Mouse (Mus musculus) cerebellum, adult 18-20 months (tissue): Measurements from ENCODE around the gene Nmbr.

ENCODE experiments used
- DNase-seq, 2 experiments: peaks; one replicate each; pipeline ENCODE4 v3.0.0; 2021

Nmbr gene

DNA sequence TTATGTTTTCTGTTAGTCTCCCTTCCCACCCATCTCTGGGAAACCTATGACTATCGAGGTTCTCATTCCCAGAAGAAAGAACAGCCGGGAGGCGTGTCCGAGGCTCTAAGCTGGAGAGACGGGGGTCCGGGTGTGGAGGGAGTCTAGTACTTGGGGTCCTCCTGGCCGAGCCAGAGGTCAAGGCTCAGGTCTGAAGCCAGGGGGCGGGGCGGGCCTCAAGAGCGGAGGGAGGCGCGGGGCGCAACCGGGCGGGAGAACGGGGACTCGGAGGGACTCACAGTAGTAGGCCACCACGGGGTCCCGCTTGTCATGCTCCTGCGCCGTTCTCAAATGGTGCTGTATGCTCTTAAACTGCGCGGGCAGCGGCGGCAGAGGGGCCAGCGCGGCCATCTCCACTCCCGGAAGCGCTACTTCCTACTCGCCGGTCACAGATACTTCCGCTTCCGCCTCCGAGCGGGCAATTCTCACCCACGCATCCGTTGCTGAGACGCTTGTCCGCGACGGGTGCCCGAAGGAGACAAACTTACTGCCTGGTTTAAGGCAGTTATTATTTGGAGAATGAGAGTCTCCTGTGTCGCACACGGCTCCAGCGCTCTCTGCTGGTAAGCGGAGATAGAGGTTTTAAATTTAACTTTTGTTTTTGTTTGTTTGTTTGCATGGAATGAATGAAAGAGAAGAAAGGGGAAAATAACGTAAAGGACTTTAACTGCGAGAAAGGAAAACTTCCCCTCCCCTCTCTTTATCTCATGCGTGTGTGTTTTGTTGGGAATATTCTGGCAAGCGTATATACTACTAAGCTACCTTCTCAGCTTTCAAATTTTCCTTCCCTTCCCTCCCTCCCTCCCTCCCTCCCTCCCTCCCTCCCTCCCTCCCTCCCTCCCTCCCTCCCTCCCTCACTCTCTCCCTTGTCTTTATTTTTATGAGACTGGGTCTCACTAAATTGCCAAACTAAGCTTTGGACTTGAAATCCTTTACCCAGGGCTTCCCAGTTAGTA is at the start of gene Nmbr, which contains the start of gene Vta1:
Gene Nmbr, plus strand, starts transcription at position 520 of the 995 bp plus-strand sequence.
Gene Vta1, minus strand, starts transcription at position 489 of the 995 bp plus-strand sequence.
- peak; percentile 99 for DNase-seq

DNA sequence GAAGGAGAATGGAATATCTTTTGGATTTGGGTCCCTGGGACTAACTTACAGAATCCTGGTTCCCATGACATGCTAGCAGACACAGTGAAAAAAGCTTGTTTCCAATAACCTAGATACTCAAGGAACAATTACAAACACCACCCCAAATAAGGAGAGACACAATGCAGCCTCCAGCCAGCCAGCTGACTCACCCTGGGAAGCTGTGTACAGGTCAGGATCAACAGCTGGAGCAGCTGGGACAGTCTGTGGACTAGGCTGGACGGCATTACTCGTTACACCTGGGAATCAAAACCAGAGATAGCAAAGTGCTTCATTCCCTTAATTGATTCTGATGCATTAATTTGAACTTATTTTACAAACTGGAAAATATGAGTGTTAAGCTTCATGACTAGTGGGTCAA is 44.5 kb upstream of the Nmbr start:
- DNase-seq, result no peak

DNA sequence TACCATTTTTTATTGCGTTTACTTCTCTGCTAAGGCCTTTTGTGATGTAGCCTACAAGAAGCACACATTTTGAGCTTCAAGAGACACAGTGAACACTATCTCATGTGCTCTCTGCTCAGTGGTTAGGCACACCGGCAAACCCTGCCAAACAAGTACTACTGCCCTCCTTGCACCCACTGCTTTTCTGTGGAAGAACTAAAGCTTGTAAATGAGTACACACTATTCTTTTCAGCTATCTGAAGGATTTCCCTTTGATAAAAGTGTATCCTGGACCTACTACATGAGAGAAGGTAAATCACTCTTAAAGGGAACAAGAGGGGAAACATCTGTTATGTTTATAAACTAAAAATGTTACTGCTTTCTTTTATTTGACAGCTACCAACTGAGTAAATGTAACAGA is 39.2 kb upstream of the Nmbr start:
- no peak for DNase-seq

DNA sequence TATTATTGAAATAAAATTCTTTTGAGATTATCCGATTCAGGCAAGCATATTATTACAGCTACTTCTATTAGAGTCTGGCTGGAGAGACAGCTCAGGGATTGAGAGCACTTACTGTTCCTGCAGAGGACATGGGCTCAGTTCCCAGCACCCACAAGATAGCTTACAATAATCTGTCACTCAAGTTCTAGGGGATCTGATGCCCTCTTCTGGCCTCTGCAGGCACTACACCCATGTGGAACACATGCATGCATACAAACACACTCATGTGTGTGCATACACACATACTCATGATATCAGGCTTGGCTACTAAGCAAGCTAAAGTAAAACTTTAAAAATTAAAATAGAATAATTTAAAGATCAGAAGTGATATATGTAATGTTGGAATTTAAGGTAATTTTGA is 19.7 kb upstream of the Nmbr start:
- no peak for DNase-seq

- no peak for DNase-seq
Observed at GRCm38 (mm10) chr10:14688785-14689442, 16.5 kb upstream of the Nmbr start.

DNA sequence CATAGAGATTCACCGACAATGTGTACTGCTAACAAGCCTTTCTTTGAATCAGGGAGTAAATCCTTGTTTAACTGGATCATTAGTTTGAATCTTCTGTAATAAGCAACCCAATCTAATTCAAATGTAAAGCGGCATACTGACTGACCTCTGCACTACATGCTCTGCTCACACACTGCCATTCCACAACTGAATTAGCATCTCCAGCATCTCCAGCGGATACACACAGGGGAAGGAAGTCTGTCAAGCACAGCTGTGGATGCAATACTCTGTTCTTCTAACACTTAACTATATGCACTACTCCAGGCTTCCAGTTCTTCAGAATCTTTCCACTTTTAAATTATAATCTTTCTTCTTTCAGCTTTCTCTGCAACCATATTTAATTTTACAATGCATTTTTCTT is 15.0 kb upstream of the Nmbr start:
- DNase-seq, result no peak

- no peak for DNase-seq
Observed at GRCm38 (mm10) chr10:14703239-14703638, 2.2 kb upstream of the Nmbr start.

GRCm38 (mm10) chr10:14703830-14704420 is 1.5 kb upstream of the Nmbr start:
- DNase-seq, result no peak

GRCm38 (mm10) chr10:14718114-14718513 is 12.7 kb downstream of the Nmbr start, which contains the start of gene Gje1:
Gje1 (minus strand) TSS chr10:14718214.
- no peak for DNase-seq

DNA sequence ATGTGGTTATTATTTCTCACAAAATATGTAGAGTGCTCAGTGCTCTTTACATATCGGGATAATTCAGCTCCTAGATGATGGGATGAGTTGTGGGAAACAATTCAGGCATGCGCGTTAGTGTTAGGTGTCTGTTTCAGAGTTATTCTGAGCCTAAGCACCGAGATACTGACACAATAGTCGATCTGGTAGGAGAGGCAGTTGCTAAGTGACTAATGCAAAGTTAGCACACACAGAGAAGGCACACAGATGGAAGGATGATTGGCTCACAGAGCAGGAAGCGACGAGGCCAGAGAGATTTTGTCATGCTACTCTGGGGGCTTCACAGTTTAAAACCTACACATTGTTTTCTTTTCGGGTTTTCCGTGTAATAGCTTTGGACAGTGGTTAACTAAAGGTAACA is 20.3 kb downstream of the Nmbr start:
- no peak for DNase-seq

GRCm38 (mm10) chr10:14734285-14734684 is 28.9 kb downstream of the Nmbr start:
- DNase-seq, result peak; percentile 12 to 14

DNA sequence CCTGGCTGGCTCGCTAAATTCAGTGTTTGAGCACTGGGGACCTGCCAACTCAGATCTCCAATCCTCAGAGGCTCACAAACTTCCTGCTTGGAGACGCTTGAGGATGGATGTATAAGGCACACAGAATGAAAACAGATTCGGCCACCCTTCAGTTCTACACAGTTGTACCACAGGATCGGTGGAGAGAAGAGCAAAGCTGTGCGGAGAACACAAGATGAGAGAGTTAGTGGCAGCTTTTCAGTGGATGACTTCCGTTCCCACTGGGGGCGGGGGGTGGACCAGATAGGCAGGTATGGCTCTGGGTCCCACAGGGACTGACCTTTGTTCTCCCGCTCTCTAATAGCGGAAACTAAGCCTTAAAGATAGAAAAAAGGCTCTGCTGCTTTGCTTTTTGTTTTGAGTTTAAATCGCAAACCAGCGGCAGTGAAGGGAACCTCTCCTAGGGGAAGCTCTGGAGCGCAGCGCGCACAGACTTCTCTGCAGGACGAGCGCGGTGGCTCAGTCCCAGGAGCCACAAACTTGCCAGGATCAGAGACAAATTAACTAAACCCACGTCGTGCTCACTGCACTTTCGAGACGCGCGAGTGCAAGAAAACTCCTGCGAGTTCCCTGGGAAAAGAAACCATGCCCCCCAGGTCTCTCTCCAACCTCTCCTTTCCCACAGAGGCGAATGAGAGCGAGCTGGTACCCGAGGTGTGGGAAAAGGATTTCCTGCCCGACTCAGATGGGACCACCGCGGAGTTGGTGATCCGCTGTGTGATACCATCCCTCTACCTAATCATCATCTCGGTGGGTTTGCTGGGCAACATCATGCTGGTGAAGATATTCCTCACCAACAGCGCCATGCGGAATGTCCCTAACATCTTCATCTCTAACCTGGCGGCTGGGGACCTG is 54.5 kb downstream of the Nmbr start:
- no peak for DNase-seq

- no peak for DNase-seq
Observed at GRCm38 (mm10) chr10:14760618-14761017, 55.2 kb downstream of the Nmbr start.

DNA sequence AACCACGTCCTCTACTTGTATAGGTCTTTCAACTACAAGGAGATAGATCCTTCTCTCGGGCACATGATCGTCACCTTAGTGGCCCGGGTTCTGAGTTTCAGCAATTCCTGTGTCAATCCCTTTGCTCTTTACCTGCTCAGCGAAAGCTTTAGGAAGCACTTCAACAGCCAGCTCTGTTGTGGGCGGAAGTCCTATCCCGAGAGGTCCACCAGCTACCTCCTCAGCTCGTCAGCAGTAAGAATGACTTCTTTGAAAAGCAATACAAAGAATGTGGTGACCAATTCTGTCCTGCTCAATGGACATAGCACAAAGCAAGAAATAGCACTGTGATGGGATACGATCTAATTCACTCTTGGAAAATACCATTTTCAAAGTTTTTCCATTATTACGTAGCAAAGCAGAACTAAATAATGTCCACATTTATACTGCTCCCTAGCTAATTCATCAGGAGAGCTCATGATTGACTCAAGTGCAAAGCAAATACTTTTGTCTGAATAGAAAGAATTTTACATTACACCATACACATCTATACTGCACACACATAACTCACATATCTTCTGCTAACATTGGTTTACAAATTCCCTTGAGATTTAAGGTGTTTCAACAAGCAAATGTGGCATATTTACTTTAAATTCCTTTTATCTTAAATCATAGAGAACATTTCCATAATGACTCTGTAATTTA is 65.0 kb downstream of the Nmbr start:
- DNase-seq, result no peak

DNA sequence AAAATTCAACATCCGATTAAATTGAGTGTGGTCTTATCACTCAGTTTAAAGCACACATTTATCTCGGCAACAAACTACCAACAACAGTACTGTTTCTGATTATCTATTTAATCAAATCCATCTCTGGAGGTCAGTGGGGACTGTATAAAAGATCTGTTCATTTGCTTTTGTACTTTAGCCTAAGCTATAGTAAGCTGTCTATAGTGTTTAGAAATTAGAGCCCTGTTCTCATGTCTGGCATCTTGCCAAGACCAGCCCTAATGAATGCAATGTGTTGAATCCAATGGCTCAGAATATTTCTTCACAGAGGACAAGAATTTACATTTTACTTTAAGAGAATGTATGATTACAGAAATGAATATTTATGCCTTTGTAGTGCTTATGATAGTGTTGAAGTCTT is 69.1 kb downstream of the Nmbr start:
- DNase-seq, result no peak

DNA sequence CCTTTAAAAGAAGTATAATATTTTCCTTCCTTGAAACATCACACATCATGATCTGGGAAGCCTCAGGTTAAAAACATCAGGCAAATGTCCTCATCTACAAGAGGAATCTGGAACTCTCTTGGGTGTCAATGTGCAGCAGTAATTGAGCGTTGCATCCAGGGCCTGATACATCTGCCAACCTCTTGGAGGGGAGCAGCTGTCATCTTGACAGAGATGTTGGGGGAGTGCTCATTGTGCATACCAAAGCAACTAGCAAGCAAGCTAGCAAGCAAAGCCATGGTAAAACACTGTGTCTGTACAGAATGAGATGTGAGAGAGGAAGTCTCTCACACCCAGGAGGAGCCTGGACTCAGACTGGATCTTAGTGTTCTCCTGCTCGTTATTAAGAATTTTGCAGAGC is 84.6 kb downstream of the Nmbr start:
- no peak for DNase-seq

DNA sequence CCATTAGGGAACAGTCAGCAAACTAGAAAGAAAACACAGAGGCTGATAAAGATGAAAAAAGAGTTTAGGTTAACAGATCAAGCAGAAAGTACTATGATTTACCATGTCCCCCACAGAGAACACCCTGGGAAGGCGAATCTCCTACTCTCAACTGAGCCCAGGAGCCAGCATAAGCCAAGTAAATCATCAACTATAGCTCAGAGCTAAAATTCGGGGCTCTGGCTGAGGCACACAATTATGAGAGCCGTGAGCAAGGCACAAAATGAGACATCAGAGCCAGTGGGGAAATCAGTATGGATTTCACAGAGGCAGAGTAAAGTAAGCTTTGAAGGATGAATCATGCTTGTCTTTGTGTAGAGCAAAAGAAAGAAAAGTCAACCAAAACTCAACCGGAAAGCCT is 111.6 kb downstream of the Nmbr start:
- no peak for DNase-seq
